Mouse (Mus musculus) lung, adult 2 months (tissue): ENCODE data around the gene Serpinb2. TPM values are rescaled to one million over a fixed set of nuclear protein-coding genes. Genes with fewer than 3 reads are reported as not detected.

Experiments used
- DNase-seq: peaks from one replicate; pipeline ENCODE4 v3.0.0; 2022
- H3K4me1 ChIP-seq: fragments of 200-500 bp; 2 replicates; pipeline ENCODE4 v1.6.1; 2011; ENCODE audit warnings: low read length; ENCODE audit not compliant: control insufficient read depth, insufficient read depth
- H3K4me3 ChIP-seq: fragments of 200-500 bp; replicated peaks from 2 replicates; pipeline ENCODE3; 2011; ENCODE audit warnings: low read depth, mild to moderate bottlenecking, control low read depth, low read length; ENCODE audit errors: extremely low read depth
- CTCF ChIP-seq: fragments of 200-500 bp; IDR thresholded peaks from 2 replicates; pipeline ENCODE4 v1.5.1; 2011; ENCODE audit warnings: mild to moderate bottlenecking, low read length, control low read depth; ENCODE audit not compliant: insufficient read depth
- POLR2A ChIP-seq: fragments of 200-500 bp; IDR thresholded peaks from 2 replicates; pipeline ENCODE4 v1.6.1; 2011; ENCODE audit warnings: low read depth, mild to moderate bottlenecking, control low read depth, low read length, borderline replicate concordance; ENCODE audit errors: extremely low read depth
- WGBS: fragments of 180-500 bp; shearing (Covaris S2); methylation state at CpG from one replicate; pipeline ENCODE4 v1.1.7; 2018; 5-methylcytosine and 5-hydroxymethylcytosine counted together
- polyA plus RNA-seq: library from polyadenylated mRNA; depleted of rRNA; stranded (reverse); fragments of >200 nt; gene quantifications from 2 replicates; pipeline ENCODE4 v1.2.3, GENCODE M21; 2012

Gene Serpinb2
- polyA plus RNA-seq, 1 experiment = 3.8 TPM

GRCm38 (mm10) chr1:107513530-107513929 is 2.3 kb downstream of the Serpinb2 start:
- 83% methylated on average over 1 of the region's 1 CpGs for WGBS
- DNase-seq = no peak
- Histone ChIP-seq H3K4me3 (no peak overlapping the region), H3K4me1 (no peaks in the 10 kb centered on the region)
- TF ChIP-seq POLR2A (no peak), CTCF (no peak)

DNA sequence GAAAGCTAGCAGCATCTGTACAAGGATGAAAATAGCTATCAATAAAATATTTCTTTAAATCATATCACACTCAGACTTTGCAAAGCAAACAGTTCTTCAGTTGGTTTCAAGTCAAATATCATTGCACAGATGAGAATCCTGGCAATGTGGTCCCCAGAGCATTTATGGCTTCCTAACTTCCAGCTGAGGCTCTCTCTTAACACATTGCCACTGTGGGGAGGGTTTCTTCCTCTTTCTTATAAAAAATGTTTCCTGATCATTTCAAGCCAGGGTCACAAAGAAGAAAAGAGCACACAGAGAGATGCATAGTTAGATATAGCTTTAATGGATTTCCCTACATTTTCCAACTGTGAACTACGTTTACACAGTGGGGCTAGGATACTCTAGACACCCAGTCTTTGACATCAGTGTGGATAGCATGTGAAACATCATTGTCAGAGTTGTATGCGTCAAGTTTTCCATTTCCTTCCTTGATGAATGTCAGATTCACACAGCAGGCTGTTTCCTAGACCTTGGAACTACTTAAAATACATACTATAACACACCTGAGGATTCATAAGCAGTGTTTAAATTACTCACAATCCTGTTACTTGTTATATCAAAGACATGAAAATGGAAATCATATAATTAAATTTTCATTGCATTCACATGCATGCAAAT is 4.7 kb downstream of the Serpinb2 start:
- 43% methylated on average over 2 of the region's 2 CpGs for WGBS
- TF ChIP-seq POLR2A = no peak
- no peak for TF ChIP-seq CTCF
- no peak overlapping the region for H3K4me3 ChIP-seq
- H3K4me1 ChIP-seq = no peaks in the 10 kb centered on the region
- DNase-seq = no peak

- TF ChIP-seq CTCF (no peak), POLR2A (no peak)
- Histone ChIP-seq H3K4me1 (no peaks in the 10 kb centered on the region), H3K4me3 (no peak overlapping the region)
- WGBS = 53% methylated on average over 4 of the region's 4 CpGs
- DNase-seq = no peak
Measured at GRCm38 (mm10) chr1:107525592-107525991, 14.4 kb downstream of the Serpinb2 start.

GRCm38 (mm10) chr1:107528325-107529078 is 17.3 kb downstream of the Serpinb2 start:
- H3K4me3 ChIP-seq = no peak overlapping the region
- DNase-seq = no peak
- H3K4me1 ChIP-seq = no peaks in the 10 kb centered on the region
- TF ChIP-seq CTCF (no peak), POLR2A (no peak)
- 62% methylated on average over 3 of the region's 3 CpGs for WGBS

DNA sequence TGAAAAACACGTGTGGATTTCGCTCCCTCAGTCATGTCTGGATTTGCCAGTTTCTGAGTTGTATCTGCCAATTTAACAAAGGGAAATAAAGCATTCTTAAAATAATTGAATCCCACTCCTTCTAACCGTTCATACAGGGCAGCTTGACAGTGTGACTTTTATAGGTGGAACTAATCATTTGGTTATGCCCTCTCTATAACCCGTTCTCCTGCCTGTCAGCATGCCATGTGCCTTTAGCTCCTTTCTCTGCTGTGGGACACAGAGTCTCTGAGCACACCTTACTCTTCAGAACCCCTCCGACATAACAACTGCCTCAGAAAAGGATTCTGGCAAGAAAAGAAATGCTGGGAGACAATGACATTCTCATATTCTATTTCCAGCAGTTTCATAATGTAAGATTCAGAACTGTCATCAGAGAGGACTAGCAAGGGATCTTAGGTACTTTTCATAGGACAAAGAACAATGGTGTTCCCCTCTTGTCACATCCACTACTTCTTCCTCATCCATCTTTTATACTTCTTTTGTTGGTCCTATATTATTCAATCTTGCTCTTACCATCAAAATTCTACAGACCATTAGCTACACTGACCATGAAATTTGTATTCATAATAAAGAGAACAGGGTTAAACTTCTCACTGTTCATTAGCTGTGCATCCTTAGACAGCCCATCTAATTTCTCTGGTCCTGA is 18.3 kb downstream of the Serpinb2 start:
- H3K4me1 ChIP-seq = no peaks in the 10 kb centered on the region
- DNase-seq = no peak
- no peak overlapping the region for H3K4me3 ChIP-seq
- 67% methylated on average over 5 of the region's 5 CpGs for WGBS
- TF ChIP-seq POLR2A = no peak
- no peak for TF ChIP-seq CTCF

DNA sequence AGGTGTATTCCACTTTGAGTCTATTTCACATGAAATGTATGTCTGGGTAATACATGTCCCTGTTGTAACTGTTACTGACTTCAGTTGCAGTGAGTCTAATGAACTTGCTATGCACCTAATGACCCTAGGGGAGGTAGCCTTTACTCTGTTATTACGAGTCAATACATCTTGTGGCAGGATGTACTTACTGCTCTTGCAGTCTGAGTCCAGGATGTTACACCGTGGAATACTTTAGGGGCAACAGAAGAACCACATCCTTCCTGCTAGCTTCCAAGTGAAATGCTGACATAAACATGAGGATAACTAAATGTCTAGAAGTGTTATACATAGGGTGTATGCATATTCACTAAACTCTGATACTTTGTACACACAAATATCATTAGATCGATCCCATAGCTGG is 22.5 kb downstream of the Serpinb2 start:
- Histone ChIP-seq H3K4me1 (no peaks in the 10 kb centered on the region), H3K4me3 (no peak overlapping the region)
- DNase-seq = no peak
- 52% methylated on average over 3 of the region's 3 CpGs for WGBS
- TF ChIP-seq CTCF = no peak
- no peak for TF ChIP-seq POLR2A

DNA sequence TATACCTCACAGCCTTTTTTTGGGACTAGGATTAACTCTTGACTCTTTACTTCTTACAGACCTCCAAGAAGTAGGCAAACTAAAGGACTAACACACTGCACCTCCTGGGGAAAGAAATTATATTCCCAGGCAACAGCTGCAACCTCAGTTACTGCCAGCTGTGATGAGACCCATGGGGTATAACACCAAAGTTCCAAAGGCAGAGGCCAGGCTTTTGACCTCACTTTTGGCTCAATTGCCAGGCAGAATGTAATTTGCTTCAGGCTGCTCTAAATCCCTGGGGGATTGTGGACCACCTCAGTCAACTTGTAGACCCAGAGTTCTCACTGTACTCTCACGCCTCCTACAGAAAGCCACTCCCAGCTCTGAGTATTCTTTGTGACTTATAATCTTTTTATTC is 26.2 kb downstream of the Serpinb2 start:
- DNase-seq = no peak
- TF ChIP-seq POLR2A = no peak
- TF ChIP-seq CTCF = no peak
- no peaks in the 10 kb centered on the region for H3K4me1 ChIP-seq
- H3K4me3 ChIP-seq = no peak overlapping the region
- WGBS = 67% methylated on average over 1 of the region's 1 CpGs

DNA sequence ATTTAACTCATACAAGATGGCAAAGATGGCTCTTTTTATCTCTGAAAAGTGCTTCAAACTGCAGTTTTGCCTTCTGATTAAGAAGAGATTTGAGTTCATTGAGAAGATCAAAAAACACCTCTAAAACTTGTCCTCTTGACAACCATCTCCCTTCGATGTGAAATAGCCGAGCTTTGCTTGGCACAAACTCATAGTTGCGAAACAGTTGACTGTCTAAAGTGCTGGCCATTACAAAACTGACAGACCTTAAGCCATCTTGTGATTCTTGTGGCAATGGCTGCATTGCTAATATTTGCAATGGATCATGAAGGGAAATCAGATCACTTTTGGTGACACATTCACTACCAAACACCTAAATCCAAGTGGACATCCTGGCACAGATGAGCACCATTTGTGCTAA is 48.3 kb downstream of the Serpinb2 start:
- no peak overlapping the region for H3K4me3 ChIP-seq
- TF ChIP-seq CTCF = no peak
- no peak for TF ChIP-seq POLR2A
- 56% methylated on average over 3 of the region's 3 CpGs for WGBS

GRCm38 (mm10) chr1:107562110-107562509 is 50.9 kb downstream of the Serpinb2 start:
- 87% methylated on average over 1 of the region's 1 CpGs for WGBS
- H3K4me3 ChIP-seq = no peak overlapping the region
- no peaks in the 10 kb centered on the region for H3K4me1 ChIP-seq
- DNase-seq = no peak
- TF ChIP-seq POLR2A (no peak), CTCF (no peak)

More for the DNA sequence above, 48.3 kb downstream of the Serpinb2 start:
- H3K4me1 ChIP-seq = no peaks in the 10 kb centered on the region
- DNase-seq = no peak
